Mouse (Mus musculus) thymus, postnatal 14 days (tissue): ENCODE measurements around the gene Sept12.
A peak's percentile ranks its signal among the peaks of the same experiment; 100 is the strongest.

Experiments
- DNase-seq: peaks from one replicate; pipeline ENCODE4 v3.0.0; 2021

The Sept12 gene

GRCm38 (mm10) chr16:4971626-4972025, 26.0 kb downstream of the Sept12 start:
- peak; percentile 32 for DNase-seq

DNA sequence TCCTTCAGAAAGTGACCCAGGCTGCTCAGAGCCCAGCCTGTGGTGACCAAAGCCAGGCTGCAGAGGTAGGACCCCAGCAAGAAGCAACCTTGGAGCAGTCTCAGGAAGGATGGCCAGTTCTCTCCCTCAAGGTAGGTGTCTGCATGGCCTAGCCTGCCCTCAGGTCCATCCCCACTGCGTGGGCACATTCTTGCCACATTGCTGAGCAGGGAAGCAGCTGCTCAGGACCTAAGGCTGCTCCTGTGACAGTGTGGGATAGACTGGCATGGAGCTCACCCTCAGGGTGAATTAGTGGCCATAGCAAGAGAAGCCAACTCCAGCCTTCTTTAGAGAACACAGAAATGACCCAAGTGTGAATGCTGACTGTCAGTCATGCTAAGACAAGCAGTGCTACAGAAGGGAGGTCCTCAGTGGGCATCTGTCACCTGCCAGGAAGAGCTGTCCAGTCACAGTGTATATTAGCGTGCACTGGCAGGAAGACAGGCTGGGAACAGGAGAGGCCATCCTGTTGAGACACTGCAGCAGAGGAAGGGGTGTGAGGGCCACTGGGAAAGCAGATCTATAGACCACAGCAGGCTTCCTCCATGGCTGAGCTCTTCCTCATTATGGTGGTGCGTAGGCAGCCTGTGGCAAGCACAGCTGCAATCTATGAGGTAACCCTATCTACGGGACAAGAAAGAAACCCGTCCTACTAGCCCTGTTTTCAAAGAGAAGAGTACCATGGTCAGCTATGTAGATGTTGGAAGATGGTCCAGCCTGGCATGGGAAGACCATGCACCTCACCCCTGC, 28.4 kb downstream of the Sept12 start:
- DNase-seq: no peak

- DNase-seq: no peak
Observed at GRCm38 (mm10) chr16:4968426-4968825, 29.2 kb downstream of the Sept12 start.

DNA sequence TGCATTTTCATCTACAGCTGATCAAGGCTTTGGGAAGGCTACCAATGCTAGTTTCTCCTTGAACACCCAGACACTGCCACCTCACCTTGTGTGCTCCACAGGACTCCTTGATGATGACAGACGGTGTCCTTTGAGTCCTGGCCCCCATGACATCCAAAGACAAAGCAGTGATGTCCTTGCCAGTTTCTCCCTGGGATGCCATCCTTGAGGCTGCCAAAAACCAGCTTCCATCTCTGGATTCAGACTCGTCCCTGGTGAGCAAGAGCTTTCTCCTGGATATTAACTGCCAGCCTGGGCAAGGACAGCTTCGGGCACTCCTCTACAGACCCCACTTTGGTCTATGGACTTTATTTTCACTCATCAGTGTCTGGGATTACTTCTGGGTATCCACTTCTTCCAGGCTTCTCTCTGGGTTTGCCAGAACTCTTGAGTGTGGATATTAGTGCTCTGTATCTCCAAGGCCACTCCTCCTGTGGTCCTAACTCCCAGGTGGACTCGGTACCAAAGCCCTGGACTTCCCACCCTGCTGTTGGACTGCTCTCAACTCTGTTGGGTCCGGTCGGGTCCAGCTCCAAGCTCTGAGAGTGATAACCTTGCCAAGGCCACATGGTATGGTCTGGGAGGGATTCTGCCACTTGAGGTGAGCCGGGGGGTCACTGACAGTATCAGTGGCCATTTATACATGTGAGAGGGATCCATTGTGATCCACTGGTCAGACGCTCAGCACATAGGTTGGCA, 32.1 kb downstream of the Sept12 start:
- no peak for DNase-seq

DNA sequence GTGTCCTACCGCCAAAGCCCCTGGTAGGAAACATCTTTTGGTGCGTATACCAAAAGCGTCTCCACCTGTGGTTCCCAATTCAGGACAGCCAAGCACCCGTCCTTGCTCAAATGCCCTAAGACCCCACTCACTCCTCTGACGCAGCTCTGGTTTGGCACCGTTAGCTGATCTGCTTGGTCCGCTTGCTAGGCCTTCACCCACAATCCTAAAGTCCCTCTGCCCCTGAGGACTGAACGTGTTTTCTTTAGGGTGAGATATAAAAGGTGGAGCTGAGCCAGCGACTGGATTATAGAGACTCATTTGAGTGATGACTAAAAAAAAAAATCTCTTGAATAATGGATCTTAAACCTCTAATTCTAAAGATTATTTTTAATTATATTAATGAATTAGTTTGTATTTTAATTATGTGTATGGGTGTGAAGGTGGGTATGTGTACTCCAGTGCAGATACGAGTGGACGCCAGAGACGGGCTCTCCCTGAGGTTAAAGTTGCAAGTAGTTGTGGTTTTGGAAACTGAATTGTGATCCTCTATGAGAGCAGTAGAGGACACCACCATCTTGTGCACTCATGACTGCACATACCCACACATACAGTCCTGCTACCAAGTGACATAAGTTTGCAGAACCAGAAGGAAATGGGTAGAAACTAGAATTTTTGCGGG, 32.8 kb downstream of the Sept12 start:
- DNase-seq: no peak

DNA sequence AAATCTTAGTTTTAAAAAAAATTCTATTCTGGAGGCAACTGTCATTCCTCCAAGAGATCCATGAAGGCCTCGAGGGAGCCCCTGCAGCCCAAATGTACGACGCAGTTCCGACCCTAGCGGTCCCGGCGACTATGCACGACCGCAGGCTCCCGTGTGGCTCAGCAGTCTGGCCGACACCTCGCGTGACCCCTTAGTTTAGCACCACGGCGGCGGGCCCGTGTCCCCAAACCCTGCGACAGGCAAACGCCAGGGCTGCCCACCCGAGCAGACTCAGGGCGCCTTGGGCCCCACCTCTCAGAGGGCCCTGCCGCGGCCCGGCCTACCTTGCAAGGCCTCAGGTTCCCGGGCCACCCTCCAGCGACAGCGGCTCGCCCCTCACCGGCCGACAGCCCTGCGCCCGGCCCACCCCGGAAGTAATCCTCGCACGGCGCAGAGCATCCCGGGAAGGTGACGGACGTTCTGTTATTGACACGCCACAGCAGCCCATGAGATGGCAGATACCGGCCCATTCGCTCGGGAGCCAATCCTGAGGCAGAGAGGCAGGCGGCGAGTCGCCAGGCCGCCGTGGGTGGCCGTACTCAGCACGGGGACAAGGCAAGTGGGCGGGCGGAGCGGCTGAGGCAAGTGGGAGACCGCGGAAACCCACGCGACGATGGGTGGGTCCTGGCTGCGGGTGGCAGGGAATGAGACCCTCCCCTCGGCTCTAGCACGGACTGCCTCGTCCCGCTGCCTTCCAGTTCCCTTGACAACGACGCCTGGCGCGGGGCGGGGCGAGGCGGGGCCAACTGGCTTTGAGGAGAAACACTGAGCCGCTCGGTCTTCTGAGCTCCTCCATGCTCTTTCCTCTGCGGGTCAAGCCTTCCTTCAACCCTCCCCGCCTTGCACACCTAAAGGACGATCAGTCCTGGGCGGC, 33.6 kb downstream of the Sept12 start, which contains the start of gene Anks3:
Gene Anks3 (minus strand): TSS at position 409 of the 913 bp plus-strand sequence.
- DNase-seq: peak; percentile 96

DNA sequence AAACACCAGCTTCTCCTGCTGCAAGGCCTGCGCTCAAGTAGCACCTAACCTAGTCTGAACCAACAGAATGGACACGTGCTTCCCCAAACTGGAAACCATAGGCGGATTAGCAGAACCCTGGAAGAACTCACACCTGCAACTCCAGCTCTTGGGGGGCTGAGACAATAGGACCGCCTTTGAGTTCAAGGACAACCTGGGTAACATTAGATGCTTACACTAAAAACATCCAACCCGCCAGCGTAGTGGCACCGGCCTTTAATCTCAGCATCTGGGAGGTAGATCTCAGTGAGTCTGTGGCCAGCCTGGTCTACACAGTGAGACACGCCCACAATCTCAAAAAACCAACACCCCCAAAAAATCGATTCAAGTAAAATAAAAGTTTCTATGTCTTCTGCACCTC, 34.3 kb downstream of the Sept12 start:
- DNase-seq: no peak

DNA sequence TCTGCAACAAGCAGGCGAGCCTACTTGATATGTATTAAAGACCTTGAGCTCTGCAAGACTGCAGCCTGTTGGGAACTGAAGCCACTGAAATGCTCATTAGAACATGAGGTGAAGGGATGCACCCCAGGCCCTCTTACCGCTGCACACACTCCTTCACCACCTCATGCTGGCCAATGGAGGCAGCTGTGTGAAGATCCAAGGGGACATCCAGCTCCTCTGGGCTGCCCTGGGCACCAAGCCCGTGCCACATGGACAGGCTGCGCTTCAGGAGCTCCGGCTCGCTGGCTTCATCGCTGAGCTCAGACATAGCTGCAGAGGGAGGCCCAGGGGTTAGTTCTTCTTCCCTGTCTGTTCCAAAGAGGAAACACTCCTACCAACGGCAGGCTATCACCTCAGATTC, 37.4 kb downstream of the Sept12 start:
- no peak for DNase-seq

- DNase-seq: no peak
Observed at GRCm38 (mm10) chr16:4957446-4957845, 40.2 kb downstream of the Sept12 start.

- DNase-seq: no peak
Observed at GRCm38 (mm10) chr16:4956609-4957008, 41.0 kb downstream of the Sept12 start.

DNA sequence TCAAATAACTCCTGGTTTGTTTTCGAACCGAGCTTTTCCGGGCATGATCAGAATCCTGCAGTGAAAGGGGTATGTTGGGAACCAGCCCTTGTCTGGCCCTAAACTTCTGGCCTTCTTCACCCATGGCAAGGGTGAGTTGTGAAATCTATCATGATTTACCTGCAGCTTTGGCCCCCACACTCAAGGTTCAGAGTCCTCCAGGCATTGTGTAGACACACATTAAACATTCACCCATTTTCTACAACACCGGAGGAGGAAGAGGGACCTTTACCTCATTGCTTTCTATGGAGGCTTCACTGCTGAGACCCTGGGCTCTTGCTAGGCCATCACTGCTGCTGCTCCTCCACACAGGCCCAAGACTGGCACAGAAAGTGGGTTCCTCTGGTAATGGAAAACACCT, 50.3 kb downstream of the Sept12 start:
- DNase-seq: no peak

GRCm38 (mm10) chr16:4946155-4946554, 51.5 kb downstream of the Sept12 start:
- DNase-seq: no peak

- DNase-seq: no peak
Observed at GRCm38 (mm10) chr16:4945415-4945814, 52.2 kb downstream of the Sept12 start.

DNA sequence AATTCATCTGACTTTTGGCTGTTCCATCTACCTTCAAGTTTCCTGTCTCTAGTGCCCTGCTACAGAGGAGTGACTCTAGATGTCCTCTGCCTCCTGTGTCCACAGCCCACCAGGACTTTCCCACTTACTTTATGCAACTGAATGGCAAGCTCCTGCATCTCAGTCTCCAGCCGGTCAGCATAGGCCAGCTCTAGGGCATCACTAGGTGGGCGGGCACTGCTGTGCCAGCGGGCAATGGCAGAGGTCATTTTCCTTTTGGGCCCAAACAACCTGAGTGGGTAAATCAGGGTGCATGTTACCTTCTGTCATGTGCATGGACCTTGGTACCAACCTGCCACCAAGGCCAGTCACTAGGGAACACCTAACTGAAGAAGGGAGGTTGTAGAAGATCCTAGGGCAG, 54.2 kb downstream of the Sept12 start:
- DNase-seq: no peak

DNA sequence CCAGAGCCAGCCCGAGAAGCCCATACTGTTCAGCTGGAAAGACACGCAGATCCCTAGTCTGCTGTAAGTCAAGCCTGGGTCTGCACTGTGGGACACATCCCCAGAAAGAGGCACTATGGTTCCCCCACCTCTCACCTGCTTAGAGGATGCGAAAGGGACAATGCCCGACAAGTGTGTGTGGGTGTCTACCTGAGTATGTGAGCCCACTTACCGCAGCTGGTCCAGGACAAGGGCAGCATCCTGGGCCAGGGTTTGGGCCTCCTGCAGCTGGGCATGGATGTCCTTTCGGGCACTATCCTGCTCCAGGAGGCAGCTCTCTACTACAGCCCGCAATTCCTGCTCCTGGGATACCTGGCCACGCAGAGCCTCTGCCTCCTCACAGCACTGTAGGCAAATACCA, 54.8 kb downstream of the Sept12 start:
- no peak for DNase-seq

DNA sequence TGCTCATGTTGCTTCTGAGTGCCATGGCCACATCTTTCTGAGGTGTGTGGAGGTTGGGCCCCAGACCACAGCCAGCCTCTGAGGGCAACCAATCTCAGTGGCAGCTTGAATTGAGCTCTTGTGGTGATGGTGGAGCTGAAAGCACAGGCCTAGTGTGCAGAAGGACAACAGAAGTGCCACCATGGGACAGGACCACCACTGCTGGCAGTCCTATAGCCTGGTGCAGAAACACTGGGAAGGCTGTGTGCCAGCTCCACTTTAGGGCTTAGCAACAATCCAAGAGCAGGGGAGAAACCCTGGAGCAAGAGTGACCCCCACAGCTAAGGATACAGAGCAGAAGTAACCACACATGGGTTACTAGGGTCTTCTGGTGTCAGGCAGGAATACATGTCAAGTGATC, 56.6 kb downstream of the Sept12 start:
- DNase-seq: no peak

DNA sequence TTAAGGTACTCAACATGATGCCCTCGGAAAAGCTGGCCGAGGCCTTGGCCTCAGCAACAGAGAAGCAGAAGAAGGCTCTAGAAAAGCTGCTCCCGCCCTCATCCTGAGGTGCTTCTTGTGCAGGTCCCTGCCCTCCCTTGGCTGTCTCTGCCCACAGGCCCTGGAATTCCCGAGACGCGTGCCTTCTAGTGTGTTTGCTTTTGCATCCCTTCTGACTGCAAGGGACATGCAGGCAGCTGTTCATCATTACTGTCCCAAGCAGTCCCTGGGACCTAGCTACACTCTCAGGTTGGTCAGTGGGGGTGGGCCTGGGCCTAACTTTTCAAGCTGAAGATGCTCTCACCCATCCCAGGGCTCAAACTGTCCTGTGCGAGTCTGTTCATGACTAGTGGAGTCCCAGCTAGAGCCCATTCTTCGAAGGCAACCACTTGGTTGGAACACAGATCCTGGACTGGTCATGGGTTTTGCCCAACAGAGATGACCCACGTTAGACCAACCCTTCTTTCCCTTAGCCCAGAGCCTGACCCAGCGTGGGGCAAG, 57.3 kb downstream of the Sept12 start:
- DNase-seq: no peak

DNA sequence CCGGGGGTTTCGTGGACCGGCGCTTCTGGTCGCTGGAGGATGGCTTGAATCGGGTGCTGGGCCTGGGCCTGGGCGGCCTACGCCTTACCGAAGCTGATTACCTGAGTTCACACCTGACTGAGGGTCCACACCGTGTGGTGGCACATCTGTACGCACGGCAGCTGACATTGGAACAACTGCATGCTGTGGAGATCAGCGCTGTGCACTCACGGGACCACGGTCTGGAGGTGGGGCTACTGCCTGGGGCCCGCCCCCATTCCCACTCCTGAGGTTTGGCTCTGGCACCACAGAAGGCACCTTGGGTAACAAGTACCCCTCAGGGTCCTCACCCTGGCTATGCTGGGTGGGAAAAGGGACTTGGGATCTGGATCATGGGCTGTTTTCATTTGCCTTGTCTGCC, 58.2 kb downstream of the Sept12 start:
- DNase-seq: no peak

DNA sequence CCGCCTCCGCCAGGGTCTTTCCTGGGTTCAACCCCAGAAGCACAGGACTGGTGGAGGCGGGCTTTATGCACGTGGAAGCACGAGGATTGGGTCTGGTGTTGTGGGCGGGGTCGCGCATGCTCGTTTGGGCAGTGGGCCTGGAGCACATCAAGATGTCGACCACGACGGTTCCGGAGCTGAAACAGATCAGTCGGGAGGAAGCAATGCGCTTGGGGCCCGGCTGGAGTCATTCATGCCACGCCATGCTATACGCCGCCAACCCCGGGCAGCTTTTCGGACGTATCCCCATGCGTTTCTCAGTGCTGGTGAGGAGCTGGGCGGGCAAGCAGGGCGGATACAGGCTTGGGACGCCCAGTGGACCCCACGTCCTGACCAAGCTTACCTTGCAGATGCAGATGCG, 58.7 kb downstream of the Sept12 start:
- DNase-seq: peak; percentile 99

GRCm38 (mm10) chr16:4938461-4938860, 59.2 kb downstream of the Sept12 start, which contains the start of gene Nudt16l1:
Gene Nudt16l1, plus strand, starts transcription at chr16:4938761.
- DNase-seq: no peak

- no peak for DNase-seq
Observed at GRCm38 (mm10) chr16:4937351-4938190, 60.1 kb downstream of the Sept12 start.
